Mouse (Mus musculus) megakaryocyte, embryonic 14.5 days (primary cell): Measurements from ENCODE around the gene Olfr1425.

Experiments used
- FLI1 ChIP-seq: IDR thresholded peaks from 2 replicates; pipeline ENCODE4 v1.6.1; 2012; ENCODE audit warnings: low read length, inconsistent platforms, mixed read lengths
- GATA1 ChIP-seq: IDR thresholded peaks from 3 replicates; pipeline ENCODE4 v1.6.1; 2012; ENCODE audit warnings: mixed read lengths, low read length, inconsistent platforms, borderline replicate concordance

GRCm38 (mm10) chr19:12113807-12114206, 36.3 kb upstream of the Olfr1425 start:
- TF ChIP-seq GATA1: no peak
- no peak for TF ChIP-seq FLI1
